ENCODE assay signal across 11 mouse cellular contexts in genomic region chr11:43575061-43575375, GRCm38 (mm10). TPM values are rescaled to one million over a fixed set of nuclear protein-coding genes. Genes with fewer than 3 reads are reported as not detected.
DNase-seq lines count a peak whose midpoint lies in the region; ATAC-seq and TF ChIP-seq lines count a peak whose summit lies in the region.
"Had no signal": no experiment of that assay in that cellular context is flagged by ENCODE, and none has a peak within 500 bp of the region (broad histone marks: within the 10 kb centered on the region; RNA-seq: fewer than 3 reads in every experiment).

No protein-coding gene starts in this region.

- H3K4me3 ChIP-seq in lung, postnatal 0 days (ENCODE audit: low read depth, low read length): no peak overlapping the region
- no peak overlapping the region for H3K4me3 ChIP-seq in forebrain, embryonic 13.5 days
- no peak overlapping the region for H3K4me3 ChIP-seq in intestine, embryonic 16.5 days (ENCODE audit: low read length)
- H3K4me3 ChIP-seq in neural tube, embryonic 15.5 days (replicated peaks): no peak overlapping the region
- H3K4me3 ChIP-seq: liver, embryonic 15.5 days had no signal

- TF ChIP-seq EP300 in lung, postnatal 0 days (IDR thresholded peaks at IDR 0.05): no peak

- H3K4me1 ChIP-seq in lung, postnatal 0 days (ENCODE audit: insufficient read depth, low read depth, low read length): no peaks in the 10 kb centered on the region
- H3K4me1 ChIP-seq in forebrain, embryonic 13.5 days: peaks cover 21% of the 10 kb centered on the region
- peaks cover 13% of the 10 kb centered on the region for H3K4me1 ChIP-seq in intestine, embryonic 16.5 days (ENCODE audit: control insufficient read depth, insufficient read depth, low read length)
- H3K4me1 ChIP-seq in neural tube, embryonic 15.5 days: peaks cover 10% of the 10 kb centered on the region
- H3K4me1 ChIP-seq: liver, embryonic 15.5 days had no signal

- H3K27me3 ChIP-seq in lung, postnatal 0 days (replicated peaks; ENCODE audit: insufficient read depth, low read length): no peaks in the 10 kb centered on the region
- H3K27me3 ChIP-seq in forebrain, embryonic 13.5 days: no peaks in the 10 kb centered on the region
- H3K27me3 ChIP-seq in intestine, embryonic 16.5 days (replicated peaks; ENCODE audit: control insufficient read depth, insufficient read depth, low read length): no peaks in the 10 kb centered on the region
- no peaks in the 10 kb centered on the region for H3K27me3 ChIP-seq in neural tube, embryonic 15.5 days (replicated peaks)
- H3K27me3 ChIP-seq: liver, embryonic 15.5 days; Patski had no signal

- no peaks in the 10 kb centered on the region for H3K9me3 ChIP-seq in lung, postnatal 0 days (ENCODE audit: low read length)
- H3K9me3 ChIP-seq in forebrain, embryonic 13.5 days (replicated peaks): no peaks in the 10 kb centered on the region
- H3K9me3 ChIP-seq in intestine, embryonic 16.5 days (ENCODE audit: control insufficient read depth, low read length): no peaks in the 10 kb centered on the region
- no peaks in the 10 kb centered on the region for H3K9me3 ChIP-seq in neural tube, embryonic 15.5 days (replicated peaks)
- H3K9me3 ChIP-seq: liver, embryonic 15.5 days had no signal

- H3K9ac ChIP-seq in lung, postnatal 0 days (replicated peaks; ENCODE audit: low read depth): no peak overlapping the region
- H3K9ac ChIP-seq in forebrain, embryonic 13.5 days: peak overlapping the region; percentile 48
- H3K9ac ChIP-seq in intestine, embryonic 16.5 days (ENCODE audit: low read depth, low read length): peak overlapping the region; percentile 38; the same call in 1 of the 2 replicates
- H3K9ac ChIP-seq in neural tube, embryonic 15.5 days (replicated peaks): no peak overlapping the region
- H3K9ac ChIP-seq: liver, embryonic 15.5 days had no signal

- peak overlapping the region; percentile 38; the same call in 1 of the 2 replicates for H3K27ac ChIP-seq in lung, postnatal 0 days (ENCODE audit: low read length)
- peak overlapping the region; percentile 73 for H3K27ac ChIP-seq in forebrain, embryonic 13.5 days
- peak overlapping the region; percentile 71 for H3K27ac ChIP-seq in intestine, embryonic 16.5 days (ENCODE audit: low read length)
- H3K27ac ChIP-seq in neural tube, embryonic 15.5 days (replicated peaks): peak overlapping the region; percentile 42; the same call in 1 of the 2 replicates
- H3K27ac ChIP-seq: liver, embryonic 15.5 days had no signal

- ATAC-seq in lung, postnatal 0 days: no peak; the same call in 1 of the 2 replicates
- ATAC-seq in forebrain, embryonic 13.5 days: peak; percentile 6; the same call in 1 of the 2 replicates
- no peak for ATAC-seq in intestine, embryonic 16.5 days
- ATAC-seq in neural tube, embryonic 15.5 days (ENCODE audit: low FRiP score): no peak
- ATAC-seq: Patski had no signal

- no peaks in the 10 kb centered on the region for H3K36me3 ChIP-seq in lung, postnatal 0 days (ENCODE audit: insufficient read depth, low read length)
- H3K36me3 ChIP-seq in forebrain, embryonic 13.5 days (ENCODE audit: poor library complexity, severe bottlenecking): peaks cover 4% of the 10 kb centered on the region
- H3K36me3 ChIP-seq in intestine, embryonic 16.5 days (ENCODE audit: control insufficient read depth, insufficient read depth, low read length): no peaks in the 10 kb centered on the region
- H3K36me3 ChIP-seq in neural tube, embryonic 15.5 days: 0 out of 2 replicates have a peak, but pooled peaks cover 1% of the 10 kb centered on the region
- H3K36me3 ChIP-seq: liver, embryonic 15.5 days had no signal

- TF ChIP-seq CTCF in lung, postnatal 0 days (IDR thresholded peaks at IDR 0.05): no peak

- 14% methylated on average over 3 of the region's 3 CpGs for WGBS in lung, postnatal 0 days
- WGBS in forebrain, embryonic 13.5 days: 6% methylated on average over 3 of the region's 3 CpGs
- WGBS in intestine, embryonic 16.5 days: 18% methylated on average over 3 of the region's 3 CpGs
- WGBS in neural tube, embryonic 15.5 days: 26% methylated on average over 3 of the region's 3 CpGs

- H3K4me2 ChIP-seq in lung, postnatal 0 days (replicated peaks; ENCODE audit: low read depth, low read length): no peak overlapping the region
- H3K4me2 ChIP-seq in forebrain, embryonic 13.5 days: peak overlapping the region; percentile 42
- H3K4me2 ChIP-seq in intestine, embryonic 16.5 days (ENCODE audit: low read depth, low read length): peak overlapping the region; percentile 28; the same call in 1 of the 2 replicates
- H3K4me2 ChIP-seq in neural tube, embryonic 15.5 days: peak overlapping the region; percentile 0; the same call in 1 of the 2 replicates
- H3K4me2 ChIP-seq: liver, embryonic 15.5 days had no signal

- no peak for DNase-seq in lung, postnatal 0 days (ENCODE audit: low spot score)
- no peak for DNase-seq in lung, postnatal 36 days
- DNase-seq in adrenal gland, postnatal 4 days (ENCODE audit: low spot score in 2 of 2): no peak
- no peak for DNase-seq in kidney, postnatal 36 days
- DNase-seq: thymus, adult 2 months had no signal

RNA-seq across cellular contexts. Expression of gene 4933415A04Rik, which starts 11.8 kb away (rescaled TPM):
- 2.9 and 3.9 TPM in 2 replicates for polyA plus RNA-seq in lung, postnatal 0 days (2015; fragmentation: Nextera tagmentation; extraction: Ambion mirVana)
- polyA plus RNA-seq in forebrain, embryonic 13.5 days (2015; fragmentation: Nextera tagmentation; extraction: Ambion mirVana): 4.8 TPM in 2 replicates
- polyA plus RNA-seq in intestine, embryonic 16.5 days (2015; fragmentation: Nextera tagmentation; extraction: Ambion mirVana): 4.1 and 5.0 TPM in 2 replicates
- polyA plus RNA-seq in neural tube, embryonic 15.5 days (2015; fragmentation: Nextera tagmentation; extraction: Ambion mirVana): 2.7 and 3.5 TPM in 2 replicates
- total RNA-seq in adrenal gland, postnatal 4 days (2021): 1 to 10 TPM; 3.7 to 4.0 TPM

RNA-seq across cellular contexts. Expression of gene Fabp6, which starts 26.3 kb away (rescaled TPM):
- polyA plus RNA-seq in lung, postnatal 0 days (2015; fragmentation: Nextera tagmentation; extraction: Ambion mirVana): 0.47 TPM in 1 of 2 replicates, not detected in the other
- not detected in 2 replicates for polyA plus RNA-seq in forebrain, embryonic 13.5 days (2015; fragmentation: Nextera tagmentation; extraction: Ambion mirVana)
- 2.4 and 5.2 TPM in 2 replicates for polyA plus RNA-seq in intestine, embryonic 16.5 days (2015; fragmentation: Nextera tagmentation; extraction: Ambion mirVana)
- polyA plus RNA-seq in neural tube, embryonic 15.5 days (2015; fragmentation: Nextera tagmentation; extraction: Ambion mirVana): not detected in 2 replicates
- not detected for total RNA-seq in adrenal gland, postnatal 4 days (2021)
- polyA plus RNA-seq: brain, embryonic 14.5 days; liver, embryonic 15.5 days had no signal

RNA-seq across cellular contexts. Expression of gene Ccnjl, which starts 46.4 kb away (rescaled TPM):
- 6.5 and 9.4 TPM in 2 replicates for polyA plus RNA-seq in lung, postnatal 0 days (2015; fragmentation: Nextera tagmentation; extraction: Ambion mirVana)
- 13.9 and 15.1 TPM in 2 replicates for polyA plus RNA-seq in forebrain, embryonic 13.5 days (2015; fragmentation: Nextera tagmentation; extraction: Ambion mirVana)
- polyA plus RNA-seq in intestine, embryonic 16.5 days (2015; fragmentation: Nextera tagmentation; extraction: Ambion mirVana): 14.6 and 15.0 TPM in 2 replicates
- 11.0 and 14.2 TPM in 2 replicates for polyA plus RNA-seq in neural tube, embryonic 15.5 days (2015; fragmentation: Nextera tagmentation; extraction: Ambion mirVana)
- 10 to 100 TPM; 10.2 to 16.2 TPM for total RNA-seq in adrenal gland, postnatal 4 days (2021)

Comparison
In these comparisons a context has a peak if more than half of its experiments do, and no peak if none do; other contexts are left out.
1. H3K9ac ChIP-seq: peak in forebrain, embryonic 13.5 days (single experiment) and intestine, embryonic 16.5 days (single experiment); none in lung, postnatal 0 days (single experiment) and neural tube, embryonic 15.5 days (single experiment).
2. Peak in every context shown above with its lines, with median percentiles within 50 percentile points of each other: H3K27ac ChIP-seq.